Mouse (Mus musculus): ENCODE results near the gene Gm7544. TPM values are rescaled to one million over a fixed set of nuclear protein-coding genes. Genes with fewer than 3 reads are reported as not detected.
"Not testable (repeated sequence)": the region's sequence is repeated elsewhere in the genome, so short reads cannot be mapped to it uniquely, and the experiment has no call there.

Gene Gm7544
- polyA plus RNA-seq, 1 experiment from 2014 or later = not detected

GRCm38 (mm10) chr1:82975750-82976149 lies 19.9 kb upstream of the Gm7544 start:
- DNase-seq (ENCODE audit: low spot score, missing footprints) = no peak
- Histone ChIP-seq H3K4me1 (ENCODE audit: control insufficient read depth, insufficient read depth, low read length) (no peaks in the 10 kb centered on the region), H3K9me3 (ENCODE audit: control insufficient read depth, low read length) (no peaks in the 10 kb centered on the region), H3K9ac (ENCODE audit: low read length) (no peak overlapping the region), H3K36me3 (ENCODE audit: control insufficient read depth, insufficient read depth, low read length) (no peaks in the 10 kb centered on the region), H3K27me3 (ENCODE audit: control insufficient read depth, insufficient read depth, low read length) (no peaks in the 10 kb centered on the region), H3K4me2 (no peak overlapping the region), H3K4me3 (ENCODE audit: low read depth, low read length) (no peak overlapping the region), H3K27ac (ENCODE audit: low read depth, low read length) (no peak overlapping the region)
- WGBS = 84% methylated on average over 5 of the region's 5 CpGs
- no peak for ATAC-seq (ENCODE audit: low FRiP score)

DNA sequence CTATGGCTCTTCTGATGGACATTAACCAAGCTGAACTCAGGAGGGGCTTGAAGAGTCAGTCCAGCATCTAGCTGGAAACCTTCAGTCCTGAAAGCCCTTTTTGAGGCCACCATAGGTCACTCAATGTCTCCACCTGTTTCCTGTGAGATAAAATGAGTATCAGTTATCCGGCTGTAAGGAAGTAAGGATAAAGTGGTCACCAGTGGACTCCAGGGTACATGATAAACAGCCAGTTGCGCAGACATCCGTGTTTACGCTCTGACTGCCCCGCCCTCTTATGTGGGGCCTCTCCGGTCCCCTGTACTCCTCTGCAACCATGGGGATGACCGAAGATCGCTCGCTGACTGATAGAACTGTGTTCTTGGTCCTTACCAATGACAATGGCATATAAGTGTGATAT lies 18.5 kb upstream of the Gm7544 start:
- WGBS = 88% methylated on average over 9 of the region's 9 CpGs
- no peak for DNase-seq (ENCODE audit: low spot score, missing footprints)
- no peak overlapping the region for H3K4me2 ChIP-seq
- H3K27me3 ChIP-seq (ENCODE audit: control insufficient read depth, insufficient read depth, low read length) = no peaks in the 10 kb centered on the region
- no peak overlapping the region for H3K4me3 ChIP-seq (ENCODE audit: low read depth, low read length)
- H3K27ac ChIP-seq (ENCODE audit: low read depth, low read length) = no peak overlapping the region
- H3K36me3 ChIP-seq (ENCODE audit: control insufficient read depth, insufficient read depth, low read length) = no peaks in the 10 kb centered on the region
- no peak overlapping the region for H3K9ac ChIP-seq (ENCODE audit: low read length)
- H3K4me1 ChIP-seq (ENCODE audit: control insufficient read depth, insufficient read depth, low read length) = no peaks in the 10 kb centered on the region
- ATAC-seq (ENCODE audit: low FRiP score) = no peak
- no peaks in the 10 kb centered on the region for H3K9me3 ChIP-seq (ENCODE audit: control insufficient read depth, low read length)

- 77% methylated on average over 6 of the region's 6 CpGs for WGBS
- no peaks in the 10 kb centered on the region for H3K27me3 ChIP-seq (ENCODE audit: control insufficient read depth, insufficient read depth, low read length)
- H3K4me1 ChIP-seq (ENCODE audit: control insufficient read depth, insufficient read depth, low read length) = no peaks in the 10 kb centered on the region
- H3K4me3 ChIP-seq (ENCODE audit: low read depth, low read length) = no peak overlapping the region
- H3K4me2 ChIP-seq = no peak overlapping the region
- ATAC-seq (ENCODE audit: low FRiP score) (no peak), DNase-seq (ENCODE audit: low spot score, missing footprints) (no peak)
- no peak overlapping the region for H3K27ac ChIP-seq (ENCODE audit: low read depth, low read length)
- H3K36me3 ChIP-seq (ENCODE audit: control insufficient read depth, insufficient read depth, low read length) = no peaks in the 10 kb centered on the region
- no peaks in the 10 kb centered on the region for H3K9me3 ChIP-seq (ENCODE audit: control insufficient read depth, low read length)
- no peak overlapping the region for H3K9ac ChIP-seq (ENCODE audit: low read length)
Observed at GRCm38 (mm10) chr1:82973901-82974300, 18.1 kb upstream of the Gm7544 start.

DNA sequence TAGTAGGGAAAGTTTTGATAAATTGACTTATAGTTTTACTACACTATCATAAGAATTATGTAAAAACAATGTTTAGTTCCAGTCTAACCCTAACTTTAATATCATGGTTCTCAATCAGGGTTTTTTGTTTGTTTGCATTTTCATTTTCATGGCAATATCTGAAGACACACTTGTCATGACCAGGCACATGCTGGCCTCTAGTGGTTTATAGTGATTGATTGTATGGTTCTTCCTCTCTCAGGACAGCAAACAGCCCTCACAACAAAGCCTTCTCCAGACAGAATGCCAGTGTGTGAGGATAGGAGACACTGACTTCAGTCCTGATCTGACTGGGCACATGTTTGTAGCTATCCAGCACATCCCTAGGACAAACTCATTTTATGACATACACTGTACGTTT lies 17.4 kb upstream of the Gm7544 start:
- Histone ChIP-seq H3K36me3 (ENCODE audit: control insufficient read depth, insufficient read depth, low read length) (no peaks in the 10 kb centered on the region), H3K9ac (ENCODE audit: low read length) (no peak overlapping the region), H3K4me3 (ENCODE audit: low read depth, low read length) (no peak overlapping the region), H3K27ac (ENCODE audit: low read depth, low read length) (no peak overlapping the region), H3K4me1 (ENCODE audit: control insufficient read depth, insufficient read depth, low read length) (no peaks in the 10 kb centered on the region), H3K9me3 (ENCODE audit: control insufficient read depth, low read length) (no peaks in the 10 kb centered on the region), H3K27me3 (ENCODE audit: control insufficient read depth, insufficient read depth, low read length) (no peaks in the 10 kb centered on the region), H3K4me2 (no peak overlapping the region)
- no peak for DNase-seq (ENCODE audit: low spot score, missing footprints)
- no peak for ATAC-seq (ENCODE audit: low FRiP score)
- 93% methylated on average over 1 of the region's 1 CpGs for WGBS

GRCm38 (mm10) chr1:82972046-82972445 lies 16.2 kb upstream of the Gm7544 start:
- Histone ChIP-seq H3K4me1 (ENCODE audit: control insufficient read depth, insufficient read depth, low read length) (no peaks in the 10 kb centered on the region), H3K9ac (ENCODE audit: low read length) (no peak overlapping the region), H3K27ac (ENCODE audit: low read depth, low read length) (no peak overlapping the region), H3K4me3 (ENCODE audit: low read depth, low read length) (no peak overlapping the region), H3K36me3 (ENCODE audit: control insufficient read depth, insufficient read depth, low read length) (no peaks in the 10 kb centered on the region), H3K27me3 (ENCODE audit: control insufficient read depth, insufficient read depth, low read length) (no peaks in the 10 kb centered on the region), H3K9me3 (ENCODE audit: control insufficient read depth, low read length) (no peaks in the 10 kb centered on the region), H3K4me2 (no peak overlapping the region)
- DNase-seq (ENCODE audit: low spot score, missing footprints) (peak; percentile 87), ATAC-seq (ENCODE audit: low FRiP score) (no peak)
- 47% methylated on average over 4 of the region's 4 CpGs for WGBS

DNA sequence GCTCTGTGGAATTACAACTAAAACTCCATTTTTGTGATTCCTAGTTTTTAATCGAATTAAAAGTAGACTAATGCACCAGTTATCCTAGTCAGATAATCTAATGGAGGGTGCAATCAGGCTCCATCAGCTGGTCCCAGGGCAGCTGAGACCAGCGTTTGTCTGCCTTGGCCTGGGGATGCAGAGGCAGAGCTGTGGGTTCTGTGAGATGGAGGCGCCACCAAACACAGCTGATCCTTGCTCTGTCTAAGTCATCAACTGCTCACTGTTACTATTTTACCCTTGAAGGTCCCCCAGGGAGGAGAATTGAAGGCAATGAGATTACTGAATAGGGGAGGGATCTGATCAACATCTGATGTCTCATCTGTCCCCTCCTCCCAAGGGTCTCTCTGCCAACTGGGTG lies 10.6 kb upstream of the Gm7544 start:
- H3K4me1 ChIP-seq (ENCODE audit: control insufficient read depth, insufficient read depth, low read length) = no peaks in the 10 kb centered on the region
- no peak overlapping the region for H3K27ac ChIP-seq (ENCODE audit: low read depth, low read length)
- no peak overlapping the region for H3K4me2 ChIP-seq
- H3K27me3 ChIP-seq (ENCODE audit: control insufficient read depth, insufficient read depth, low read length) = no peaks in the 10 kb centered on the region
- no peaks in the 10 kb centered on the region; the same call in 1 of the 2 replicates for H3K9me3 ChIP-seq (ENCODE audit: control insufficient read depth, low read length)
- ATAC-seq (ENCODE audit: low FRiP score) (no peak), DNase-seq (ENCODE audit: low spot score, missing footprints) (no peak)
- 70% methylated on average over 3 of the region's 3 CpGs for WGBS
- no peak overlapping the region for H3K9ac ChIP-seq (ENCODE audit: low read length)
- no peak overlapping the region for H3K4me3 ChIP-seq (ENCODE audit: low read depth, low read length)
- no peaks in the 10 kb centered on the region for H3K36me3 ChIP-seq (ENCODE audit: control insufficient read depth, insufficient read depth, low read length)

- Histone ChIP-seq H3K27me3 (ENCODE audit: control insufficient read depth, insufficient read depth, low read length) (no peaks in the 10 kb centered on the region), H3K9ac (ENCODE audit: low read length) (no peak within 1 kb of the TSS), H3K4me3 (ENCODE audit: low read depth, low read length) (no peak within 1 kb of the TSS), H3K4me1 (ENCODE audit: control insufficient read depth, insufficient read depth, low read length) (no peaks in the 10 kb centered on the region), H3K4me2 (no peak within 1 kb of the TSS), H3K27ac (ENCODE audit: low read depth, low read length) (no peak within 1 kb of the TSS), H3K36me3 (ENCODE audit: control insufficient read depth, insufficient read depth, low read length) (no peaks in the 10 kb centered on the region), H3K9me3 (ENCODE audit: control insufficient read depth, low read length) (no peaks in the 10 kb centered on the region; the same call in 1 of the 2 replicates)
- DNase-seq (ENCODE audit: low spot score, missing footprints) (no peak), ATAC-seq (ENCODE audit: low FRiP score) (no peak)
- WGBS = 92% methylated on average over 11 of the region's 11 CpGs
Observed at GRCm38 (mm10) chr1:82959870-82960385, 4.1 kb upstream of the Gm7544 start, which contains the start of gene Gm47955. Gm47955 (plus strand) TSS chr1:82960286.

- Histone ChIP-seq H3K4me1 (ENCODE audit: control insufficient read depth, insufficient read depth, low read length) (no peaks in the 10 kb centered on the region), H3K9me3 (ENCODE audit: control insufficient read depth, low read length) (no peaks in the 10 kb centered on the region), H3K27ac (ENCODE audit: low read depth, low read length) (no peak overlapping the region), H3K9ac (ENCODE audit: low read length) (no peak overlapping the region), H3K4me3 (ENCODE audit: low read depth, low read length) (no peak overlapping the region), H3K27me3 (ENCODE audit: control insufficient read depth, insufficient read depth, low read length) (no peaks in the 10 kb centered on the region), H3K36me3 (ENCODE audit: control insufficient read depth, insufficient read depth, low read length) (no peaks in the 10 kb centered on the region), H3K4me2 (no peak overlapping the region)
- no peak for DNase-seq (ENCODE audit: low spot score, missing footprints)
- ATAC-seq (ENCODE audit: low FRiP score) = no peak
- 91% methylated on average over 2 of the region's 2 CpGs for WGBS
Observed at GRCm38 (mm10) chr1:82948601-82949000, 7.2 kb downstream of the Gm7544 start.

DNA sequence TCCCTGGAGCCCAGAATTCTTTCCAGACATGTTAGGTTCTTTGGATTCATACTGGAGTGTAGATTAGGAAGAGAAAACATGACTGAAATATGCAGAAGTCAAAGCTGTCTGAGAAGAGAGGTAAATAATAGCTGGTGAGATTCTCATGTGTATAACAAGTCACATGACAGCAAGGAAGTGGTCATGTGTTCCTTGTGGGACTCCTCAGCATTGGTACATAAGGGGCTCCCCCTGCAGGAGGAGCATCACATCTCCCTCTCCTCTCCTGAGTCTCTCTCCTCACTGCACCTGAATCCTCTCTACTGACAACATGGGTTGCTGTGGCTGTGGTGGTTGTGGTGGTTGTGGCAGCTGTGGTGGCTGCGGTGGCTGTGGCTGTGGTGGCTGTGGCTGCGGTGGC lies 9.8 kb downstream of the Gm7544 start:
- not testable (repeated sequence) for H3K4me3 ChIP-seq (ENCODE audit: low read depth, low read length); H3K9me3 ChIP-seq (ENCODE audit: control insufficient read depth, low read length); H3K4me2 ChIP-seq; H3K27ac ChIP-seq (ENCODE audit: low read depth, low read length); ATAC-seq (ENCODE audit: low FRiP score); H3K36me3 ChIP-seq (ENCODE audit: control insufficient read depth, insufficient read depth, low read length); DNase-seq (ENCODE audit: low spot score, missing footprints); H3K9ac ChIP-seq (ENCODE audit: low read length); H3K27me3 ChIP-seq (ENCODE audit: control insufficient read depth, insufficient read depth, low read length); H3K4me1 ChIP-seq (ENCODE audit: control insufficient read depth, insufficient read depth, low read length)
- 94% methylated on average over 2 of the region's 2 CpGs for WGBS
